7 mouse cellular contexts compared by ENCODE assay signal in the genomic region with DNA sequence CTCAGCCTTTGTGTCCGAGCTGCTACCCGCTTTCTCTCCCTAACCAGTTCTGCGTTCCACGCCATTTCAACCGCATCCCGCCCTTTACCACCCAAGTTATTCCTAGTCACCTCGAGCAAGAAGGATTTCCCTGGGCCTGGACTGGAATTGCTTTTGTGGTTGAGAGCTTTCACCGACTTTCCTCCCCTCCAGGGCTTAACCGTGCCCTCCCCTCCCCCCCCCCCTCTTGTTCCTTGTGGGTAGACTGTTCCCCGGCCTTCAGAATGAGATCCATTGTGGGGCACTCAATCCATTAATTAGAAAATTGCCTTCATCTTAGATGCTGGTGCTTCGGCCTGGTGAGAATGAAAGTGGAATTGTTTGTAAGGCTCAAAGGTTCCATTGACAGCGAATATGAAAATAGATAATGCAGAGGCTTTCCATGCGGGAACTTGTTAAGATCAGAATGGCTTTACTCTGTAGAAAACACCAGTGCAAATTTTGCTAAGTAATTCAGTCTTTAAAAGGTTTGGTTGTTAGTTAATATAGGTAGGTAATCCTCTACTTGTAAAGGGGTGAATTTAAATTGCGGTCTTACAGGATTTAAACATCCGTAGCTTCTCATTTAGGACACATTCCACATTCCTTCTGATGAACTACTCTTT. TPM values are rescaled to one million over a fixed set of nuclear protein-coding genes. Genes with fewer than 3 reads are reported as not detected.
DNase-seq lines count a peak whose midpoint lies in the region; ATAC-seq lines count a peak whose summit lies in the region.

No protein-coding gene starts in this region.

- peaks cover 46% of the 10 kb centered on the region for H3K4me1 ChIP-seq in hindbrain, embryonic 10.5 days (replicated peaks)
- peaks cover 40% of the 10 kb centered on the region for H3K4me1 ChIP-seq in midbrain, embryonic 12.5 days

- H3K4me3 ChIP-seq in hindbrain, embryonic 10.5 days: peak overlapping the region; percentile 70
- H3K4me3 ChIP-seq in midbrain, embryonic 12.5 days: peak overlapping the region; percentile 23

- peaks cover 26% of the 10 kb centered on the region for H3K36me3 ChIP-seq in hindbrain, embryonic 10.5 days
- 0 out of 2 replicates have a peak, but pooled peaks cover 6% of the 10 kb centered on the region for H3K36me3 ChIP-seq in midbrain, embryonic 12.5 days

- peak overlapping the region; percentile 37 for H3K9ac ChIP-seq in midbrain, embryonic 12.5 days (replicated peaks)

- peak overlapping the region; percentile 58 for H3K4me2 ChIP-seq in midbrain, embryonic 12.5 days (replicated peaks)

- H3K27me3 ChIP-seq in hindbrain, embryonic 10.5 days (ENCODE audit: insufficient read depth, poor library complexity, severe bottlenecking): no peaks in the 10 kb centered on the region
- H3K27me3 ChIP-seq in midbrain, embryonic 12.5 days: no peaks in the 10 kb centered on the region

- ATAC-seq in midbrain, embryonic 12.5 days (ENCODE audit: low FRiP score, low read depth): no peak
- ATAC-seq in activated CD4-positive, CD25-positive, alpha-beta regulatory T cell, adult 4 months: no peak

- WGBS in hindbrain, embryonic 10.5 days: 48% methylated on average over 15 of the region's 15 CpGs
- WGBS in midbrain, embryonic 12.5 days: 53% methylated on average over 15 of the region's 15 CpGs

- DNase-seq in adrenal gland, postnatal 14 days: peak; percentile 18
- DNase-seq in embryo, embryonic 10.5 days (ENCODE audit: low spot score): peak; percentile 64
- peak; percentile 65 for DNase-seq in hindbrain, embryonic 10.5 days (ENCODE audit: low spot score)
- no peak for DNase-seq in thymus, postnatal 0 days (ENCODE audit: low spot score)
- no peak for DNase-seq in cerebellum, postnatal 10 days

- H3K9me3 ChIP-seq in hindbrain, embryonic 10.5 days: peaks cover 52% of the 10 kb centered on the region
- peaks cover 45% of the 10 kb centered on the region for H3K9me3 ChIP-seq in midbrain, embryonic 12.5 days

- peak overlapping the region; percentile 93 for H3K27ac ChIP-seq in hindbrain, embryonic 10.5 days
- H3K27ac ChIP-seq in midbrain, embryonic 12.5 days (replicated peaks): peak overlapping the region; percentile 87

RNA-seq across cellular contexts. Expression of gene Mest, which starts 12.5 kb away (rescaled TPM):
- 73.3 and 85.6 TPM in 2 replicates for total RNA-seq in adrenal gland, postnatal 14 days (2021)
- polyA plus RNA-seq in hindbrain, embryonic 10.5 days (2016; fragmentation: Nextera tagmentation; extraction: Ambion mirVana): 1,257 and 1,613 TPM in 2 replicates
- polyA plus RNA-seq in midbrain, embryonic 12.5 days (2016; fragmentation: Nextera tagmentation; extraction: Ambion mirVana): 584 and 614 TPM in 2 replicates
- polyA plus RNA-seq in activated CD4-positive, CD25-positive, alpha-beta regulatory T cell, adult 4 months (2017; shearing (Covaris generic)): under 1 TPM; 0.37 to 0.85 TPM
- polyA plus RNA-seq in thymus, postnatal 0 days (2015; fragmentation: Nextera tagmentation; extraction: Ambion mirVana): 55.0 and 63.2 TPM in 2 replicates

RNA-seq across cellular contexts. Expression of gene Cep41, which starts 42.3 kb away (rescaled TPM):
- 6.8 and 8.2 TPM in 2 replicates for total RNA-seq in adrenal gland, postnatal 14 days (2021)
- 16.0 and 19.0 TPM in 2 replicates for polyA plus RNA-seq in hindbrain, embryonic 10.5 days (2016; fragmentation: Nextera tagmentation; extraction: Ambion mirVana)
- polyA plus RNA-seq in midbrain, embryonic 12.5 days (2016; fragmentation: Nextera tagmentation; extraction: Ambion mirVana): 20.1 and 20.7 TPM in 2 replicates
- polyA plus RNA-seq in activated CD4-positive, CD25-positive, alpha-beta regulatory T cell, adult 4 months (2017; shearing (Covaris generic)): 1 to 10 TPM; 7.4 to 7.7 TPM
- polyA plus RNA-seq in thymus, postnatal 0 days (2015; fragmentation: Nextera tagmentation; extraction: Ambion mirVana): 14.1 and 15.0 TPM in 2 replicates

Comparison
In these comparisons a context has a peak if more than half of its experiments do, and no peak if none do; other contexts are left out.
1. DNase-seq: peak in adrenal gland, postnatal 14 days (single experiment), embryo, embryonic 10.5 days (single experiment) and hindbrain, embryonic 10.5 days (single experiment); none in thymus, postnatal 0 days (single experiment) and cerebellum, postnatal 10 days (0 of 2).
2. RNA of gene Mest, which starts 12.5 kb away (polyA plus RNA-seq): 1,257 to 1,613 TPM in hindbrain, embryonic 10.5 days, 584 to 614 TPM in midbrain, embryonic 12.5 days and 55.0 to 63.2 TPM in thymus, postnatal 0 days; 0.37 to 0.85 TPM in activated CD4-positive, CD25-positive, alpha-beta regulatory T cell, adult 4 months; every median in the first group is over 10 times any median in the second.